Mouse (Mus musculus) liver, embryonic 15.5 days (tissue): ENCODE data around the gene Specc1. TPM values are rescaled to one million over a fixed set of nuclear protein-coding genes. Genes with fewer than 3 reads are reported as not detected.

Experiments used
- ATAC-seq: fragments of 200-750 bp; cut with Nextera tagmentation; 2 replicates; pipeline ENCODE4 v1.8.0; 2017; ENCODE audit warnings: moderate number of reproducible peaks, mild to moderate bottlenecking, moderate library complexity; ENCODE audit not compliant: insufficient read depth
- H3K27ac ChIP-seq: fragments of 300-500 bp; sonication (generic); replicated peaks from 2 replicates; pipeline ENCODE4 v1.5.1; 2015; ENCODE audit warnings: mild to moderate bottlenecking, inconsistent platforms
- H3K27me3 ChIP-seq: fragments of 300-500 bp; sonication (generic); 2 replicates; pipeline ENCODE4 v1.6.1; 2015; ENCODE audit warnings: mild to moderate bottlenecking, inconsistent platforms
- H3K36me3 ChIP-seq: fragments of 300-500 bp; sonication (generic); replicated peaks from 2 replicates; pipeline ENCODE4 v1.6.1; 2015; ENCODE audit warnings: moderate library complexity, mild to moderate bottlenecking, inconsistent platforms
- H3K4me1 ChIP-seq: fragments of 300-500 bp; sonication (generic); replicated peaks from 2 replicates; pipeline ENCODE4 v1.6.1; 2015; ENCODE audit warnings: inconsistent platforms
- H3K4me2 ChIP-seq: fragments of 300-500 bp; sonication (generic); 2 replicates; pipeline ENCODE4 v1.6.1; 2015; ENCODE audit warnings: moderate library complexity, mild to moderate bottlenecking, inconsistent platforms
- H3K4me3 ChIP-seq: fragments of 300-500 bp; sonication (generic); replicated peaks from 2 replicates; pipeline ENCODE4 v1.5.1; 2015; ENCODE audit warnings: mild to moderate bottlenecking, inconsistent platforms
- H3K9ac ChIP-seq: fragments of 300-500 bp; sonication (generic); 2 replicates; pipeline ENCODE4 v1.6.1; 2015; ENCODE audit warnings: moderate library complexity, mild to moderate bottlenecking, inconsistent platforms
- H3K9me3 ChIP-seq: fragments of 300-500 bp; sonication (generic); replicated peaks from 2 replicates; pipeline ENCODE4 v1.6.1; 2016; ENCODE audit warnings: inconsistent platforms
- WGBS: fragments of 180-500 bp; shearing (Covaris S2); methylation state at CpG from one replicate; pipeline ENCODE4 v1.1.7; 2015; ENCODE audit warnings: mixed read lengths; ENCODE audit not compliant: insufficient replicate concordance; 5-methylcytosine and 5-hydroxymethylcytosine counted together
- polyA plus RNA-seq: library from polyadenylated mRNA; unstranded; fragments of >200 nt; fragmentation: Nextera tagmentation; extraction: Ambion mirVana; gene quantifications from 2 replicates; pipeline ENCODE4 v1.2.1, GENCODE M21; 2015

Specc1 gene
- polyA plus RNA-seq, 1 experiment from 2014 or later: 54.4 TPM

GRCm38 (mm10) chr11:62024952-62025351 is 68.4 kb downstream of the Specc1 start:
- peaks cover 23% of the 10 kb centered on the region for H3K36me3 ChIP-seq
- 72% methylated on average over 5 of the region's 5 CpGs for WGBS
- no peak for ATAC-seq

DNA sequence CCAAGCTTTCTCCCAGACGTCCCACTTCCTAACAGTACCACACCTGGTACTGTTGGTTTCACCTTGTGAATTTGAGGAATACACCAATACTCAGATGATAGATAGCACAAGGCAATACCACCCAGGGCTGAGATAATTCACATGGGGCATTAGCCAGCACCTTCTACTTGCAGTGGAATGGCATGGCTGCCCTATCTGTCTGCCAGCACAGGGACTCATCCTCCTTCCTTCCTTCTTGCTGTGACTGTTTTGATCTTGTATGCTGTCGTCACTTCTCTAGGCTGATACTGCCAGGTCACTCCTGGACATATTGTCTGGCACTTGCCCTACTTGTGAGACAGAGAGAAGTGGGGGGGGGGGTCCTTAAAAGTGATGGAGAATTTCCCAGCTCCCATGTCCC is 69.2 kb downstream of the Specc1 start:
- H3K36me3 ChIP-seq: peaks cover 32% of the 10 kb centered on the region
- ATAC-seq: no peak
- 53% methylated on average over 2 of the region's 2 CpGs for WGBS

More at GRCm38 (mm10) chr11:62024952-62025351, 68.4 kb downstream of the Specc1 start:
- H3K9me3 ChIP-seq: no peaks in the 10 kb centered on the region
- no peaks in the 10 kb centered on the region for H3K27me3 ChIP-seq
- H3K9ac ChIP-seq: no peak overlapping the region
- no peak overlapping the region for H3K4me2 ChIP-seq
- H3K4me1 ChIP-seq: peaks cover 13% of the 10 kb centered on the region
- H3K27ac ChIP-seq: no peak overlapping the region
- no peak overlapping the region for H3K4me3 ChIP-seq

GRCm38 (mm10) chr11:62026345-62026815 is 69.8 kb downstream of the Specc1 start:
- Histone ChIP-seq H3K4me3 (no peak overlapping the region), H3K27ac (no peak overlapping the region), H3K4me2 (no peak overlapping the region), H3K36me3 (peaks cover 38% of the 10 kb centered on the region), H3K27me3 (no peaks in the 10 kb centered on the region), H3K9me3 (no peaks in the 10 kb centered on the region), H3K4me1 (peaks cover 13% of the 10 kb centered on the region), H3K9ac (no peak overlapping the region)
- WGBS: 81% methylated on average over 4 of the region's 4 CpGs
- no peak for ATAC-seq

More for the DNA sequence above, 69.2 kb downstream of the Specc1 start:
- H3K9me3 ChIP-seq: no peaks in the 10 kb centered on the region
- no peaks in the 10 kb centered on the region for H3K27me3 ChIP-seq
- no peak overlapping the region for H3K27ac ChIP-seq
- H3K4me2 ChIP-seq: no peak overlapping the region
- H3K4me1 ChIP-seq: peaks cover 13% of the 10 kb centered on the region
- H3K9ac ChIP-seq: no peak overlapping the region
- no peak overlapping the region for H3K4me3 ChIP-seq

- H3K9ac ChIP-seq: no peak overlapping the region
- H3K4me3 ChIP-seq: no peak overlapping the region
- H3K27ac ChIP-seq: no peak overlapping the region
- H3K4me2 ChIP-seq: no peak overlapping the region
- H3K27me3 ChIP-seq: no peaks in the 10 kb centered on the region
- H3K9me3 ChIP-seq: no peaks in the 10 kb centered on the region
- H3K36me3 ChIP-seq: peaks cover 43% of the 10 kb centered on the region
- 84% methylated on average over 6 of the region's 6 CpGs for WGBS
- peaks cover 13% of the 10 kb centered on the region for H3K4me1 ChIP-seq
- ATAC-seq: no peak
Measured at GRCm38 (mm10) chr11:62027271-62027670, 70.7 kb downstream of the Specc1 start.

DNA sequence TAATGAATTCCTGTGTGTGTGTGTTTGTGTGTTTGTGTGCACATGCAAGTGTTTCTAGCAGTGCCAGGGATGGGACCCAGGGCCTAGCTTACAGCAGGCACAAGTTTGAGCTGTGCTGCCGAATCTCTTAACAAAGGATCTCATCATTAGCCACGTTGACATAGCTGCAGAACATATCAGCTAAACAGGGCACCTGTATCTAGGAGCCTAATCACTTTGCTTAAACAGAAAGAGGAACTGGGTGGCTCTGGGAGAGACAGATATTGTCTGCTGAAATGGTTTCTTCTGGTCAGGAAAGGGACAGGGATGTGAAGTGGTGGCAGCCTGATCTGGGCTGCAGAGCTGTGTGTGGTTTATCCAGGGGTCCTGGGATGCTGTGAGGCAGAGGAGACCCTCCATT is 71.1 kb downstream of the Specc1 start:
- no peak for ATAC-seq
- H3K4me3 ChIP-seq: no peak overlapping the region
- H3K4me2 ChIP-seq: no peak overlapping the region
- no peak overlapping the region for H3K27ac ChIP-seq
- H3K9me3 ChIP-seq: no peaks in the 10 kb centered on the region
- peaks cover 13% of the 10 kb centered on the region for H3K4me1 ChIP-seq
- no peak overlapping the region for H3K9ac ChIP-seq
- H3K27me3 ChIP-seq: no peaks in the 10 kb centered on the region
- peaks cover 48% of the 10 kb centered on the region for H3K36me3 ChIP-seq
- WGBS: 5% methylated on average over 2 of the region's 2 CpGs

GRCm38 (mm10) chr11:62029171-62029570 is 72.6 kb downstream of the Specc1 start:
- Histone ChIP-seq H3K4me1 (peaks cover 11% of the 10 kb centered on the region), H3K9me3 (no peaks in the 10 kb centered on the region), H3K9ac (no peak overlapping the region), H3K36me3 (peaks cover 53% of the 10 kb centered on the region), H3K4me3 (no peak overlapping the region), H3K27ac (no peak overlapping the region), H3K4me2 (no peak overlapping the region), H3K27me3 (no peaks in the 10 kb centered on the region)
- 90% methylated on average over 9 of the region's 9 CpGs for WGBS
- ATAC-seq: no peak

GRCm38 (mm10) chr11:62034564-62034963 is 78.0 kb downstream of the Specc1 start:
- Histone ChIP-seq H3K36me3 (peaks cover 88% of the 10 kb centered on the region), H3K9ac (no peak overlapping the region)
- WGBS: 59% methylated on average over 6 of the region's 6 CpGs

DNA sequence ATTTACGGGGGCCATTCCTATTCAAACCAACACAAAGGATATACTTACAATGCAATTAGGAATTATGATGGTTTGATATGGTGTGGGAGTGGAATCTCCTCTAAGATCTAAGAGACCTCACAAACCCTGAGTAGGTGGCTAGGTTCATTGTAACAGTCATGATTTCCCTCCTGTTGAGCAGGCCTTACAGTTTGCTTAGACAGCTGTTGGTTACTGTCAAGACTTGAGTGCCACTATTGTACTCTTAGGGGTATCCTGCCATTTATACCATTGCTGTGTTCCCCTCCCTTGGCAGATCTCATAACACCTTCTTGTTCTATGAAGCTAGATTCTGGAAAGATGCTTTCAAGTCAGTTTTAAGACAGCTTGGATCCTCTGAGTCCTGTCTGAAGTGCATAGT is 78.7 kb downstream of the Specc1 start:
- H3K4me3 ChIP-seq: no peak overlapping the region
- H3K36me3 ChIP-seq: peaks cover 88% of the 10 kb centered on the region
- ATAC-seq: no peak
- H3K4me1 ChIP-seq: no peaks in the 10 kb centered on the region
- no peaks in the 10 kb centered on the region for H3K27me3 ChIP-seq
- H3K9me3 ChIP-seq: no peaks in the 10 kb centered on the region
- H3K4me2 ChIP-seq: no peak overlapping the region
- H3K27ac ChIP-seq: no peak overlapping the region
- 96% methylated on average over 1 of the region's 1 CpGs for WGBS
- H3K9ac ChIP-seq: no peak overlapping the region

More at GRCm38 (mm10) chr11:62034564-62034963, 78.0 kb downstream of the Specc1 start:
- H3K4me2 ChIP-seq: no peak overlapping the region
- no peak for ATAC-seq
- H3K9me3 ChIP-seq: no peaks in the 10 kb centered on the region
- no peaks in the 10 kb centered on the region for H3K27me3 ChIP-seq
- no peak overlapping the region for H3K4me3 ChIP-seq
- no peak overlapping the region for H3K27ac ChIP-seq
- no peaks in the 10 kb centered on the region for H3K4me1 ChIP-seq

DNA sequence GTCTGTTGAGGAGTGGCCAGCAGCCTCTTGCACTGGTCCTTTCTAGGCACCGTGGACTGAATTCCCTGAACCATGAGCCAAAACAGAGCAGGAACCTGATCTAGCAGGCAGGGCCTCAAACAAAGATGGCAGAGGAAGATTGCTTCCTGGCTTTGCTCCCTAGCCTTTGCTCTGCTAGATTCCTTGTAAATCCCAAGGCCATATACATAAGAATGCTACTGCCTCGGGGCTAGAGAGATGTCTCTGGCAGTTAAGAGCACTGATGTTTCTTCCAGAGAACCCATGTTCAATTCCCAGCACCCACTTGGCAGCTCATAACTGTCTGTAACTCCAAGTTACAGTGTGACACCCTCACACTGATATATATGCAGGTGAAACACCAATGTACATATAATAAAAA is 83.6 kb downstream of the Specc1 start:
- Histone ChIP-seq H3K4me1 (no peaks in the 10 kb centered on the region), H3K4me3 (no peak overlapping the region), H3K9ac (no peak overlapping the region), H3K27me3 (no peaks in the 10 kb centered on the region), H3K4me2 (no peak overlapping the region), H3K27ac (no peak overlapping the region), H3K36me3 (peaks cover 77% of the 10 kb centered on the region), H3K9me3 (no peaks in the 10 kb centered on the region)
- no peak for ATAC-seq
- WGBS: 92% methylated on average over 2 of the region's 2 CpGs

- ATAC-seq: no peak
- no peak overlapping the region for H3K9ac ChIP-seq
- H3K27me3 ChIP-seq: no peaks in the 10 kb centered on the region
- WGBS: 65% methylated on average over 3 of the region's 3 CpGs
- H3K4me2 ChIP-seq: no peak overlapping the region
- no peaks in the 10 kb centered on the region for H3K4me1 ChIP-seq
- H3K36me3 ChIP-seq: peaks cover 72% of the 10 kb centered on the region
- no peak overlapping the region for H3K27ac ChIP-seq
- no peaks in the 10 kb centered on the region for H3K9me3 ChIP-seq
- H3K4me3 ChIP-seq: no peak overlapping the region
Measured at GRCm38 (mm10) chr11:62044627-62045026, 88.1 kb downstream of the Specc1 start.

GRCm38 (mm10) chr11:62045964-62046363 is 89.4 kb downstream of the Specc1 start:
- H3K27me3 ChIP-seq: no peaks in the 10 kb centered on the region
- no peak for ATAC-seq
- H3K9me3 ChIP-seq: no peaks in the 10 kb centered on the region
- H3K4me3 ChIP-seq: no peak overlapping the region
- no peak overlapping the region for H3K9ac ChIP-seq
- no peak overlapping the region for H3K4me2 ChIP-seq
- no peak overlapping the region for H3K27ac ChIP-seq
- WGBS: 77% methylated on average over 2 of the region's 2 CpGs
- H3K36me3 ChIP-seq: peaks cover 67% of the 10 kb centered on the region
- H3K4me1 ChIP-seq: no peaks in the 10 kb centered on the region
